ENCODE assay signal across 28 mouse cellular contexts in genomic region chr1:40271486-40272055, GRCm38 (mm10). TPM values are rescaled to one million over a fixed set of nuclear protein-coding genes. Genes with fewer than 3 reads are reported as not detected.
DNase-seq lines count a peak whose midpoint lies in the region; ATAC-seq and TF ChIP-seq lines count a peak whose summit lies in the region.
"Had no signal": no experiment of that assay in that cellular context is flagged by ENCODE, and none has a peak within 500 bp of the region (broad histone marks: within the 10 kb centered on the region; RNA-seq: fewer than 3 reads in every experiment).

No protein-coding gene starts in this region.

- DNase-seq in 416B (ENCODE audit: low read depth): peak; percentile 39
- DNase-seq in MEL (ENCODE audit: low read depth, low spot score): peak; percentile 61
- DNase-seq in urinary bladder, adult 18-20 months (ENCODE audit: low spot score in 2 of 2): no peak
- DNase-seq in frontal cortex, postnatal 36 days (ENCODE audit: low spot score in 2 of 2): no peak
- DNase-seq in urinary bladder, adult 2 months (ENCODE audit: low spot score): no peak
- DNase-seq: adrenal gland, adult 2 months; adrenal gland, postnatal 14 days; cerebellum, adult 11-12 months; cerebellum, adult 9-10 months; cerebellum, postnatal 14 days; gastrocnemius, postnatal 25 days; heart, postnatal 10 days; heart, postnatal 36 days; kidney, adult 2 months had no signal

- 80% methylated on average over 10 of the region's 10 CpGs for WGBS in stomach, embryonic 16.5 days

- no peak for TF ChIP-seq CTCF in MEL (IDR thresholded peaks at IDR 0.05 in 2 of 3, conservative IDR thresholded peaks at IDR 0.05 in 1 of 3; ENCODE audit: control insufficient read depth in 1 of 3, insufficient read depth in 1 of 3, low read depth in 2 of 3, low read length in 3 of 3, poor library complexity in 1 of 3, severe bottlenecking in 1 of 3)
- TF ChIP-seq CTCF in embryonic fibroblast, embryonic 13.5 days (IDR thresholded peaks at IDR 0.05; ENCODE audit: borderline replicate concordance, insufficient read depth, low read length): no peak

- TF ChIP-seq POLR2A in MEL (IDR thresholded peaks at IDR 0.05; ENCODE audit: control insufficient read depth in 1 of 2, insufficient read depth in 1 of 2, low read depth in 1 of 2, low read length in 2 of 2, poor library complexity in 1 of 2): no peak
- no peak for TF ChIP-seq POLR2A in embryonic fibroblast, embryonic 13.5 days (IDR thresholded peaks at IDR 0.05; ENCODE audit: low read depth, low read length)

- no peaks in the 10 kb centered on the region for H3K79me2 ChIP-seq in MEL (ENCODE audit: control insufficient read depth, insufficient read depth, low read length, poor library complexity)

- ATAC-seq in stomach, embryonic 16.5 days (ENCODE audit: insufficient read depth, low FRiP score): no peak
- ATAC-seq: forebrain, embryonic 13.5 days; forebrain, embryonic 16.5 days; hindbrain, postnatal 0 days; intestine, embryonic 16.5 days had no signal

- H3K27ac ChIP-seq in MEL (ENCODE audit: control insufficient read depth, low read depth, low read length): peak overlapping the region; percentile 68
- H3K27ac ChIP-seq in embryonic fibroblast, embryonic 13.5 days (ENCODE audit: insufficient read depth, low read length): peak overlapping the region; percentile 26; the same call in 1 of the 2 replicates
- 0 out of 2 replicates have a peak overlapping the region, but pooled peaks have one; percentile 2 for H3K27ac ChIP-seq in stomach, embryonic 16.5 days (ENCODE audit: low read length)
- H3K27ac ChIP-seq: embryonic facial prominence, embryonic 12.5 days; embryonic facial prominence, embryonic 15.5 days; forebrain, embryonic 10.5 days; forebrain, embryonic 13.5 days; heart, embryonic 15.5 days; hindbrain, embryonic 10.5 days; hindbrain, embryonic 13.5 days; hindbrain, postnatal 0 days had no signal

- H3K9me3 ChIP-seq in MEL (replicated peaks; ENCODE audit: insufficient read depth, low read length): no peaks in the 10 kb centered on the region
- no peaks in the 10 kb centered on the region for H3K9me3 ChIP-seq in stomach, embryonic 16.5 days (replicated peaks; ENCODE audit: control insufficient read depth, low read length)
- H3K9me3 ChIP-seq: embryonic facial prominence, embryonic 12.5 days; embryonic facial prominence, embryonic 15.5 days; forebrain, embryonic 10.5 days; forebrain, embryonic 13.5 days; heart, embryonic 12.5 days; heart, embryonic 15.5 days; hindbrain, embryonic 10.5 days; hindbrain, embryonic 13.5 days had no signal

- H3K27me3 ChIP-seq in MEL (ENCODE audit: control insufficient read depth in 1 of 2, insufficient read depth in 2 of 2, low read length in 2 of 2): no peaks in the 10 kb centered on the region
- no peaks in the 10 kb centered on the region for H3K27me3 ChIP-seq in stomach, embryonic 16.5 days (ENCODE audit: control insufficient read depth, insufficient read depth, low read length)
- H3K27me3 ChIP-seq: embryonic facial prominence, embryonic 15.5 days; forebrain, embryonic 13.5 days; heart, embryonic 12.5 days; heart, embryonic 15.5 days had no signal

- no peak overlapping the region for H3K9ac ChIP-seq in MEL (ENCODE audit: control insufficient read depth, low read depth, low read length, poor library complexity, severe bottlenecking)
- H3K9ac ChIP-seq in stomach, embryonic 16.5 days (ENCODE audit: low read length): no peak overlapping the region
- H3K9ac ChIP-seq: embryonic facial prominence, embryonic 12.5 days; embryonic facial prominence, embryonic 15.5 days; forebrain, embryonic 13.5 days; heart, embryonic 12.5 days; heart, embryonic 15.5 days; hindbrain, embryonic 13.5 days had no signal

- H3K4me3 ChIP-seq in MEL (ENCODE audit: control insufficient read depth in 1 of 2, insufficient read depth in 1 of 2, low read depth in 2 of 2, low read length in 2 of 2): peak overlapping the region; percentile 8 to 26; a peak in 2 of 4 replicates
- no peak overlapping the region for H3K4me3 ChIP-seq in embryonic fibroblast, embryonic 13.5 days (ENCODE audit: insufficient read depth, low read length)
- H3K4me3 ChIP-seq in stomach, embryonic 16.5 days (replicated peaks; ENCODE audit: low read length): no peak overlapping the region
- H3K4me3 ChIP-seq: embryonic facial prominence, embryonic 12.5 days; embryonic facial prominence, embryonic 15.5 days; erythroblast, embryonic 14.5 days; forebrain, embryonic 10.5 days; forebrain, embryonic 13.5 days; heart, embryonic 12.5 days; heart, embryonic 15.5 days; hindbrain, embryonic 10.5 days; hindbrain, embryonic 13.5 days had no signal

- TF ChIP-seq RAD21 in MEL (IDR thresholded peaks at IDR 0.05; ENCODE audit: low read depth, low read length): no peak

- no peak overlapping the region for H3K4me2 ChIP-seq in stomach, embryonic 16.5 days (ENCODE audit: low read depth, low read length)
- H3K4me2 ChIP-seq: embryonic facial prominence, embryonic 12.5 days; embryonic facial prominence, embryonic 15.5 days; forebrain, embryonic 13.5 days; heart, embryonic 12.5 days; heart, embryonic 15.5 days; hindbrain, embryonic 13.5 days had no signal

- H3K36me3 ChIP-seq in MEL (ENCODE audit: control insufficient read depth in 1 of 2, insufficient read depth in 2 of 2, low read length in 2 of 2): peaks cover 0 to 26% of the 10 kb centered on the region in 2 experiments; a peak in 2 of 4 replicates
- no peaks in the 10 kb centered on the region for H3K36me3 ChIP-seq in stomach, embryonic 16.5 days (ENCODE audit: control insufficient read depth, insufficient read depth, low read length)
- H3K36me3 ChIP-seq: embryonic facial prominence, embryonic 12.5 days; embryonic facial prominence, embryonic 15.5 days; forebrain, embryonic 10.5 days; heart, embryonic 12.5 days; heart, embryonic 15.5 days; hindbrain, embryonic 10.5 days; hindbrain, embryonic 13.5 days had no signal

- H3K4me1 ChIP-seq in MEL (ENCODE audit: control insufficient read depth in 1 of 2, insufficient read depth in 2 of 2, low read length in 2 of 2): peaks cover 13 to 32% of the 10 kb centered on the region in 2 experiments
- H3K4me1 ChIP-seq in embryonic fibroblast, embryonic 13.5 days (ENCODE audit: control insufficient read depth, insufficient read depth, low read length): peaks cover 20% of the 10 kb centered on the region
- peaks cover 27% of the 10 kb centered on the region; the same call in 1 of the 2 replicates for H3K4me1 ChIP-seq in stomach, embryonic 16.5 days (ENCODE audit: control insufficient read depth, insufficient read depth, low read length)

- no peak; a peak in 1 of 4 replicates for TF ChIP-seq EP300 in MEL (IDR thresholded peaks at IDR 0.05; ENCODE audit: low read depth in 1 of 2, low read length in 2 of 2)

TF ChIP-seq in MEL, 35 proteins besides CTCF, POLR2A, EP300 and RAD21:
- no peak for TF ChIP-seq ZMIZ1 (IDR thresholded peaks at IDR 0.05; ENCODE audit: low read depth, low read length)
- TF ChIP-seq MEF2A (IDR thresholded peaks at IDR 0.05; ENCODE audit: extremely low read depth, insufficient replicate concordance, low read depth, low read length, poor library complexity, severe bottlenecking): no peak
- no peak for TF ChIP-seq E2F4 (IDR thresholded peaks at IDR 0.05; ENCODE audit: borderline replicate concordance, low read depth, low read length)
- no peak for TF ChIP-seq SMC3 (IDR thresholded peaks at IDR 0.05; ENCODE audit: low read depth, low read length)
- TF ChIP-seq ZC3H11A (IDR thresholded peaks at IDR 0.05; ENCODE audit: low read depth, low read length): peak; percentile 9; the same call in 1 of the 2 replicates
- TF ChIP-seq ZKSCAN1 (IDR thresholded peaks at IDR 0.05; ENCODE audit: low read depth, low read length): no peak

RNA-seq across cellular contexts. Expression of gene Il1r1, which starts 46.7 kb away (rescaled TPM):
- 1.4 and 1.5 TPM in 2 replicates for total RNA-seq in MEL (2012; rRNA removed)
- polyA plus RNA-seq in MEL (2012; ENCODE audit: insufficient read depth in 1 of 2, insufficient read length in 2 of 2, low read depth in 1 of 2, low replicate concordance in 2 of 2, missing spikeins in 1 of 2): 1 to 10 TPM in 1 of 2 experiments, not detected in 1; 3.1 TPM
- 45.8 and 72.2 TPM in 2 replicates for polyA plus RNA-seq in embryonic fibroblast, embryonic 13.5 days (2011; ENCODE audit: insufficient read length, low read depth, missing spikeins)
- polyA plus RNA-seq in stomach, embryonic 16.5 days (2015; fragmentation: Nextera tagmentation; extraction: Ambion mirVana): 11.4 and 12.3 TPM in 2 replicates
- polyA plus RNA-seq in urinary bladder, adult 2 months (2012; rRNA removed): 13.1 and 14.3 TPM in 2 replicates

RNA-seq across cellular contexts. Expression of gene Il1rl2, which starts 52.8 kb away (rescaled TPM):
- 0.07 and 0.08 TPM in 2 replicates for total RNA-seq in MEL (2012; rRNA removed)
- polyA plus RNA-seq in MEL (2012; ENCODE audit: insufficient read depth in 1 of 2, insufficient read length in 2 of 2, low read depth in 1 of 2, low replicate concordance in 2 of 2, missing spikeins in 1 of 2): under 1 TPM in 1 of 2 experiments, not detected in 1; 0.04 TPM
- 32.5 and 48.1 TPM in 2 replicates for polyA plus RNA-seq in embryonic fibroblast, embryonic 13.5 days (2011; ENCODE audit: insufficient read length, low read depth, missing spikeins)
- polyA plus RNA-seq in stomach, embryonic 16.5 days (2015; fragmentation: Nextera tagmentation; extraction: Ambion mirVana): 12.0 and 15.5 TPM in 2 replicates
- 7.2 and 8.8 TPM in 2 replicates for polyA plus RNA-seq in urinary bladder, adult 2 months (2012; rRNA removed)
- polyA plus RNA-seq: erythroblast, embryonic 14.5 days had no signal

Comparison
In these comparisons a context has a peak if more than half of its experiments do, and no peak if none do; other contexts are left out.
1. DNase-seq: peak in 416B (single experiment) and MEL (single experiment); none in urinary bladder, adult 18-20 months (0 of 2), frontal cortex, postnatal 36 days (0 of 2) and urinary bladder, adult 2 months (single experiment).
2. H3K27ac ChIP-seq: peak in every context shown above with its lines; median percentile 68 in MEL; 26 in embryonic fibroblast, embryonic 13.5 days; 2 in stomach, embryonic 16.5 days.
3. H3K4me3 ChIP-seq: peak in MEL (2 of 2); none in embryonic fibroblast, embryonic 13.5 days (single experiment) and stomach, embryonic 16.5 days (single experiment).